Mouse (Mus musculus): ENCODE results near the gene Olfr806. TPM values are rescaled to one million over a fixed set of nuclear protein-coding genes. Genes with fewer than 3 reads are reported as not detected.

Olfr806 gene
- polyA plus RNA-seq, 1 experiment from 2014 or later: not detected

Small RNAs within 50 kb of the gene (microRNA-seq; reads per million reads assigned to microRNA genes)
- gene Gm24485 (ENCODE audit: borderline number of aligned reads): not detected

Other genes starting within 250 kb of the Olfr806 start
- not detected in 2 replicates for gene Olfr790, start 243.4 kb downstream of the Olfr806 start, polyA plus RNA-seq (2014; fragmentation: Nextera tagmentation; extraction: Ambion mirVana)
- not detected in 2 replicates for gene Olfr791, start 220.1 kb downstream of the Olfr806 start, polyA plus RNA-seq (2014; fragmentation: Nextera tagmentation; extraction: Ambion mirVana)
- not detected in 2 replicates for gene Olfr792, start 202.8 kb downstream of the Olfr806 start, polyA plus RNA-seq (2014; fragmentation: Nextera tagmentation; extraction: Ambion mirVana)
- gene Olfr794, start 174.3 kb downstream of the Olfr806 start, polyA plus RNA-seq (2014; fragmentation: Nextera tagmentation; extraction: Ambion mirVana): not detected in 2 replicates
- gene Olfr796, start 129.4 kb downstream of the Olfr806 start, polyA plus RNA-seq (2014; fragmentation: Nextera tagmentation; extraction: Ambion mirVana): not detected in 2 replicates
- not detected in 2 replicates for gene Olfr798, start 114.0 kb downstream of the Olfr806 start, polyA plus RNA-seq (2014; fragmentation: Nextera tagmentation; extraction: Ambion mirVana)
- gene Olfr799, start 104.4 kb downstream of the Olfr806 start, polyA plus RNA-seq (2014; fragmentation: Nextera tagmentation; extraction: Ambion mirVana): not detected in 2 replicates
- not detected in 2 replicates for gene Olfr800, start 84.2 kb downstream of the Olfr806 start, polyA plus RNA-seq (2014; fragmentation: Nextera tagmentation; extraction: Ambion mirVana)
- gene Olfr801, start 68.1 kb downstream of the Olfr806 start, polyA plus RNA-seq (2014; fragmentation: Nextera tagmentation; extraction: Ambion mirVana): not detected in 2 replicates
- gene Olfr802, start 53.8 kb downstream of the Olfr806 start, polyA plus RNA-seq (2014; fragmentation: Nextera tagmentation; extraction: Ambion mirVana): not detected in 2 replicates
- not detected in 2 replicates for gene Olfr803, start 47.6 kb downstream of the Olfr806 start, polyA plus RNA-seq (2014; fragmentation: Nextera tagmentation; extraction: Ambion mirVana)
- not detected in 2 replicates for gene Olfr804, start 38.7 kb downstream of the Olfr806 start, polyA plus RNA-seq (2014; fragmentation: Nextera tagmentation; extraction: Ambion mirVana)
- gene Olfr805, start 12.5 kb downstream of the Olfr806 start, polyA plus RNA-seq (2014; fragmentation: Nextera tagmentation; extraction: Ambion mirVana): not detected in 2 replicates
- not detected in 2 replicates for gene Olfr807, start 15.9 kb upstream of the Olfr806 start, polyA plus RNA-seq (2014; fragmentation: Nextera tagmentation; extraction: Ambion mirVana)
- not detected in 2 replicates for gene Olfr808, start 23.6 kb upstream of the Olfr806 start, polyA plus RNA-seq (2014; fragmentation: Nextera tagmentation; extraction: Ambion mirVana)
- gene Olfr809, start 32.7 kb upstream of the Olfr806 start, polyA plus RNA-seq (2014; fragmentation: Nextera tagmentation; extraction: Ambion mirVana): not detected in 2 replicates
- 0.07 and 0.22 TPM in 2 replicates for gene Olfr810, start 53.0 kb upstream of the Olfr806 start, polyA plus RNA-seq (2014; fragmentation: Nextera tagmentation; extraction: Ambion mirVana)
- gene Olfr811, start 62.5 kb upstream of the Olfr806 start, polyA plus RNA-seq (2014; fragmentation: Nextera tagmentation; extraction: Ambion mirVana): not detected in 2 replicates
- gene Olfr812, start 104.2 kb upstream of the Olfr806 start, polyA plus RNA-seq (2014; fragmentation: Nextera tagmentation; extraction: Ambion mirVana): 0.16 and 0.21 TPM in 2 replicates
- gene Olfr813, start 113.4 kb upstream of the Olfr806 start, polyA plus RNA-seq (2014; fragmentation: Nextera tagmentation; extraction: Ambion mirVana): not detected in 2 replicates
- gene Olfr814, start 137.9 kb upstream of the Olfr806 start, polyA plus RNA-seq (2014; fragmentation: Nextera tagmentation; extraction: Ambion mirVana): not detected in 2 replicates
- not detected in 2 replicates for gene Olfr815, start 163.9 kb upstream of the Olfr806 start, polyA plus RNA-seq (2014; fragmentation: Nextera tagmentation; extraction: Ambion mirVana)
- gene Olfr816, start 173.7 kb upstream of the Olfr806 start, polyA plus RNA-seq (2014; fragmentation: Nextera tagmentation; extraction: Ambion mirVana): 0.09 and 0.11 TPM in 2 replicates
- not detected in 2 replicates for gene Olfr818, start 207.2 kb upstream of the Olfr806 start, polyA plus RNA-seq (2014; fragmentation: Nextera tagmentation; extraction: Ambion mirVana)
- gene Olfr819, start 225.3 kb upstream of the Olfr806 start, polyA plus RNA-seq (2014; fragmentation: Nextera tagmentation; extraction: Ambion mirVana): not detected in 2 replicates
- not detected in 2 replicates for gene Olfr247, start 234.2 kb upstream of the Olfr806 start, polyA plus RNA-seq (2014; fragmentation: Nextera tagmentation; extraction: Ambion mirVana)
- gene Gm10310, start 243.1 kb upstream of the Olfr806 start, polyA plus RNA-seq (2014; fragmentation: Nextera tagmentation; extraction: Ambion mirVana): not detected in 2 replicates